Mouse (Mus musculus) E14TG2a.4 (cell line): ENCODE results near the gene Htra2.

Experiments used
- H3K27me3 ChIP-seq: 2 replicates; pipeline ENCODE4 v1.6.1; 2014; ENCODE audit warnings: low read length, control low read depth; ENCODE audit not compliant: insufficient read depth
- H3K36me3 ChIP-seq: 2 replicates; pipeline ENCODE4 v1.6.1; 2014; ENCODE audit warnings: low read length, control low read depth; ENCODE audit not compliant: insufficient read depth
- H3K4me1 ChIP-seq: replicated peaks from 2 replicates; pipeline ENCODE4 v1.6.1; 2014; ENCODE audit warnings: low read depth, low read length, control low read depth
- H3K4me3 ChIP-seq: replicated peaks from 2 replicates; pipeline ENCODE4 v1.5.1; 2014; ENCODE audit warnings: mild to moderate bottlenecking, low read length
- H3K9me3 ChIP-seq: 2 replicates; pipeline ENCODE4 v1.6.1; 2014; ENCODE audit warnings: low read length, control low read depth
- CTCF ChIP-seq: conservative IDR thresholded peaks from 2 replicates; pipeline ENCODE4 v1.5.1; 2014; ENCODE audit warnings: low read length
- NANOG ChIP-seq: IDR thresholded peaks from 2 replicates; pipeline ENCODE4 v1.6.1; 2014; ENCODE audit warnings: borderline replicate concordance, low read length, mixed read lengths
- POU5F1 ChIP-seq: IDR thresholded peaks from 2 replicates; pipeline ENCODE4 v1.6.1; 2014; ENCODE audit warnings: low read length, borderline replicate concordance

The Htra2 gene

GRCm38 (mm10) chr6:83065995-83066394, 10.9 kb upstream of the Htra2 start:
- H3K9me3 ChIP-seq, result no peaks in the 10 kb centered on the region
- peak overlapping the region; percentile 3; the same call in 1 of the 2 replicates for H3K4me3 ChIP-seq
- TF ChIP-seq NANOG, result no peak
- TF ChIP-seq CTCF, result no peak
- TF ChIP-seq POU5F1, result no peak
- no peaks in the 10 kb centered on the region for H3K36me3 ChIP-seq
- peaks cover 94% of the 10 kb centered on the region for H3K27me3 ChIP-seq
- peaks cover 53% of the 10 kb centered on the region for H3K4me1 ChIP-seq

- no peaks in the 10 kb centered on the region for H3K9me3 ChIP-seq
- peak overlapping the region; percentile 43 for H3K4me3 ChIP-seq
- H3K36me3 ChIP-seq, result peaks cover 22% of the 10 kb centered on the region
- peaks cover 25% of the 10 kb centered on the region for H3K27me3 ChIP-seq
- peaks cover 38% of the 10 kb centered on the region for H3K4me1 ChIP-seq
- no peak for TF ChIP-seq NANOG
- no peak for TF ChIP-seq POU5F1
- TF ChIP-seq CTCF, result no peak
Measured at GRCm38 (mm10) chr6:83058725-83059124, 3.7 kb upstream of the Htra2 start.

GRCm38 (mm10) chr6:83057790-83058189, 2.7 kb upstream of the Htra2 start, which contains the start of gene Dqx1:
Dqx1 (plus strand) TSS chr6:83057844.
- Histone ChIP-seq H3K4me1 (peaks cover 47% of the 10 kb centered on the region), H3K27me3 (peaks cover 16% of the 10 kb centered on the region), H3K4me3 (peak within 1 kb of the TSS; percentile 43), H3K36me3 (peaks cover 22% of the 10 kb centered on the region), H3K9me3 (no peaks in the 10 kb centered on the region)
- TF ChIP-seq POU5F1 (no peak), CTCF (no peak), NANOG (no peak)

GRCm38 (mm10) chr6:83054074-83054851, 810 bp downstream of the Htra2 start, which contains the start of gene Aup1:
Aup1 (plus strand) TSS chr6:83054521.
- Histone ChIP-seq H3K4me3 (peak within 1 kb of the TSS; percentile 99), H3K27me3 (peaks cover 1% of the 10 kb centered on the region; the same call in 1 of the 2 replicates), H3K9me3 (no peaks in the 10 kb centered on the region), H3K4me1 (peaks cover 61% of the 10 kb centered on the region), H3K36me3 (peaks cover 45% of the 10 kb centered on the region)
- TF ChIP-seq CTCF (no peak), NANOG (no peak), POU5F1 (no peak)

GRCm38 (mm10) chr6:83053136-83053960, 1.7 kb downstream of the Htra2 start:
- Histone ChIP-seq H3K4me1 (peaks cover 61% of the 10 kb centered on the region), H3K9me3 (no peaks in the 10 kb centered on the region), H3K4me3 (peak overlapping the region; percentile 99), H3K27me3 (peaks cover 10% of the 10 kb centered on the region), H3K36me3 (peaks cover 45% of the 10 kb centered on the region)
- TF ChIP-seq POU5F1 (no peak), NANOG (no peak), CTCF (no peak)

GRCm38 (mm10) chr6:83049367-83049766, 5.7 kb downstream of the Htra2 start:
- Histone ChIP-seq H3K36me3 (peaks cover 23% of the 10 kb centered on the region), H3K4me1 (peaks cover 36% of the 10 kb centered on the region), H3K9me3 (peaks cover 4% of the 10 kb centered on the region; the same call in 1 of the 2 replicates), H3K27me3 (peaks cover 34% of the 10 kb centered on the region), H3K4me3 (peak overlapping the region; percentile 43)
- TF ChIP-seq POU5F1 (no peak), NANOG (no peak), CTCF (no peak)

GRCm38 (mm10) chr6:83044742-83045141, 10.3 kb downstream of the Htra2 start:
- Histone ChIP-seq H3K4me1 (peaks cover 31% of the 10 kb centered on the region), H3K27me3 (peaks cover 45% of the 10 kb centered on the region), H3K36me3 (no peaks in the 10 kb centered on the region), H3K4me3 (no peak overlapping the region), H3K9me3 (peaks cover 4% of the 10 kb centered on the region; the same call in 1 of the 2 replicates)
- TF ChIP-seq POU5F1 (no peak), CTCF (no peak), NANOG (no peak)

GRCm38 (mm10) chr6:83043993-83044392, 11.1 kb downstream of the Htra2 start:
- peaks cover 4% of the 10 kb centered on the region; the same call in 1 of the 2 replicates for H3K9me3 ChIP-seq
- peak overlapping the region; percentile 23; the same call in 1 of the 2 replicates for H3K4me3 ChIP-seq
- peaks cover 41% of the 10 kb centered on the region for H3K27me3 ChIP-seq
- peaks cover 24% of the 10 kb centered on the region for H3K4me1 ChIP-seq
- H3K36me3 ChIP-seq, result no peaks in the 10 kb centered on the region
- no peak for TF ChIP-seq NANOG

GRCm38 (mm10) chr6:83043561-83043960, 11.5 kb downstream of the Htra2 start:
- Histone ChIP-seq H3K4me1 (peaks cover 25% of the 10 kb centered on the region), H3K27me3 (peaks cover 37% of the 10 kb centered on the region), H3K36me3 (no peaks in the 10 kb centered on the region), H3K4me3 (peak overlapping the region; percentile 23; the same call in 1 of the 2 replicates), H3K9me3 (peaks cover 4% of the 10 kb centered on the region; the same call in 1 of the 2 replicates)
- TF ChIP-seq POU5F1, result no peak
- no peak for TF ChIP-seq NANOG
- no peak for TF ChIP-seq CTCF
